Mouse (Mus musculus) brain, embryonic 14.5 days (tissue): ENCODE results near the gene Rhox3h. TPM values are rescaled to one million over a fixed set of nuclear protein-coding genes. Genes with fewer than 3 reads are reported as not detected.
"Not testable (repeated sequence)": the region's sequence is repeated elsewhere in the genome, so short reads cannot be mapped to it uniquely, and the experiment has no call there.

ENCODE experiments used
- DNase-seq: peaks from one replicate; pipeline ENCODE4 v3.0.0-alpha.2; 2011; ENCODE audit warnings: low read depth
- CTCF ChIP-seq: fragments of 200-500 bp; IDR thresholded peaks from 2 replicates; pipeline ENCODE4 v1.5.1; 2012; ENCODE audit warnings: inconsistent platforms, mild to moderate bottlenecking, moderate library complexity, borderline replicate concordance; ENCODE audit not compliant: insufficient read depth, insufficient read length; ENCODE audit errors: extremely low read depth
- POLR2A ChIP-seq: fragments of 200-500 bp; IDR thresholded peaks from 2 replicates; pipeline ENCODE4 v1.6.1; 2012; ENCODE audit warnings: mild to moderate bottlenecking, inconsistent platforms, borderline replicate concordance; ENCODE audit not compliant: poor library complexity, insufficient read depth, insufficient read length, severe bottlenecking; ENCODE audit errors: extremely low read depth
- polyA plus RNA-seq: library from polyadenylated mRNA; depleted of rRNA; stranded (reverse); fragments of >200 nt; gene quantifications from 2 replicates; pipeline ENCODE4 v1.2.3, GENCODE M21; 2012; rRNA removed

Rhox3h gene
- polyA plus RNA-seq, result not detected in 2 replicates

GRCm38 (mm10) chrX:37668664-37669063 lies at the start of gene Rhox3h:
Gene Rhox3h, minus strand, starts transcription at chrX:37668764.
- DNase-seq, result not testable (repeated sequence)

- no peak for DNase-seq
- TF ChIP-seq POLR2A (no peak), CTCF (no peak)
Measured at GRCm38 (mm10) chrX:37701821-37702387, 33.3 kb upstream of the Rhox3h start.

GRCm38 (mm10) chrX:37692261-37692660 lies 23.7 kb upstream of the Rhox3h start:
- TF ChIP-seq CTCF (no peak), POLR2A (no peak)

GRCm38 (mm10) chrX:37683031-37683715 lies 14.6 kb upstream of the Rhox3h start:
- no peak for TF ChIP-seq POLR2A
- TF ChIP-seq CTCF, result no peak
- DNase-seq, result no peak

More at GRCm38 (mm10) chrX:37692261-37692660, 23.7 kb upstream of the Rhox3h start:
- DNase-seq, result no peak

- DNase-seq, result not testable (repeated sequence)
Measured at GRCm38 (mm10) chrX:37673177-37673576, 4.6 kb upstream of the Rhox3h start, which contains the start of gene Rhox2h. Gene Rhox2h, minus strand, starts transcription at chrX:37673277.

GRCm38 (mm10) chrX:37651227-37651626 lies 17.3 kb downstream of the Rhox3h start, which contains the start of gene Rhox4g:
Gene Rhox4g, minus strand, starts transcription at chrX:37651327.
- DNase-seq, result not testable (repeated sequence)

GRCm38 (mm10) chrX:37643370-37643769 lies 25.2 kb downstream of the Rhox3h start, which contains the start of gene Rhox2g:
Gene Rhox2g, minus strand, starts transcription at chrX:37643470.
- not testable (repeated sequence) for DNase-seq

GRCm38 (mm10) chrX:37628512-37628911 lies 40.1 kb downstream of the Rhox3h start, which contains the start of gene Rhox3g:
Gene Rhox3g, minus strand, starts transcription at chrX:37628612.
- not testable (repeated sequence) for DNase-seq

Other genes with a start within 250 kb of the Rhox3h start
- gene Rhox4b, start 236.3 kb downstream of the Rhox3h start, polyA plus RNA-seq, result 0.14 TPM in 1 of 2 replicates, not detected in the other
- gene Rhox2c, start 215.1 kb downstream of the Rhox3h start, polyA plus RNA-seq, result not detected in 2 replicates
- gene Rhox3c, start 210.2 kb downstream of the Rhox3h start, polyA plus RNA-seq, result not detected in 2 replicates
- not detected in 2 replicates for gene Rhox4c, start 188.4 kb downstream of the Rhox3h start, polyA plus RNA-seq
- gene Rhox2d, start 175.3 kb downstream of the Rhox3h start, polyA plus RNA-seq, result not detected in 2 replicates
- gene Rhox4d, start 154.4 kb downstream of the Rhox3h start, polyA plus RNA-seq, result not detected in 2 replicates
- gene Rhox2e, start 138.3 kb downstream of the Rhox3h start, polyA plus RNA-seq, result not detected in 2 replicates
- gene Rhox3e, start 126.7 kb downstream of the Rhox3h start, polyA plus RNA-seq, result not detected in 2 replicates
- gene Rhox4e, start 111.4 kb downstream of the Rhox3h start, polyA plus RNA-seq, result not detected in 2 replicates
- not detected in 2 replicates for gene Rhox2f, start 97.4 kb downstream of the Rhox3h start, polyA plus RNA-seq
- gene Rhox3f, start 87.8 kb downstream of the Rhox3h start, polyA plus RNA-seq, result not detected in 2 replicates
- gene Rhox4f, start 61.1 kb downstream of the Rhox3h start, polyA plus RNA-seq, result not detected in 2 replicates
- gene Rhox3g, start 40.2 kb downstream of the Rhox3h start, polyA plus RNA-seq, result not detected in 2 replicates
- gene Rhox2g, start 25.3 kb downstream of the Rhox3h start, polyA plus RNA-seq, result not detected in 2 replicates
- not detected in 2 replicates for gene Rhox4g, start 17.4 kb downstream of the Rhox3h start, polyA plus RNA-seq
- gene Rhox2h, start 4.5 kb upstream of the Rhox3h start, polyA plus RNA-seq, result not detected in 2 replicates
- not detected in 2 replicates for gene Rhox5, start 136.1 kb upstream of the Rhox3h start, polyA plus RNA-seq
- 0.06 and 0.14 TPM in 2 replicates for gene Rhox6, start 158.1 kb upstream of the Rhox3h start, polyA plus RNA-seq
- not detected in 2 replicates for gene Rhox7a, start 162.9 kb upstream of the Rhox3h start, polyA plus RNA-seq
- gene Rhox8, start 210.2 kb upstream of the Rhox3h start, polyA plus RNA-seq, result not detected in 2 replicates
- not detected in 2 replicates for gene Rhox7b, start 228.5 kb upstream of the Rhox3h start, polyA plus RNA-seq
- gene Rhox9, start 233.0 kb upstream of the Rhox3h start, polyA plus RNA-seq, result not detected in 2 replicates